Mouse (Mus musculus): ENCODE results near the gene Tmem39b.

GRCm38 (mm10) chr4:129639221-129639620 is 57.4 kb downstream of the Tmem39b start:
- no peak for TF ChIP-seq POLR2A (IDR thresholded peaks at IDR 0.05; ENCODE audit: low read depth, low read length)
- no peak for TF ChIP-seq CTCF (IDR thresholded peaks at IDR 0.05; ENCODE audit: borderline replicate concordance, insufficient read depth, low read length)

Measured in embryonic fibroblast, embryonic 13.5 days (primary cell).